Mouse (Mus musculus) mammary gland, adult 2 months (tissue): ENCODE measurements around the gene Hacd2. TPM values are rescaled to one million over a fixed set of nuclear protein-coding genes. Genes with fewer than 3 reads are reported as not detected.

Experiments used
- polyA plus RNA-seq: library from polyadenylated mRNA; depleted of rRNA; stranded (reverse); fragments of >200 nt; gene quantifications from 2 replicates; pipeline ENCODE4 v1.2.3, GENCODE M21; 2012; ENCODE audit warnings: low replicate concordance; rRNA removed

Gene Hacd2
- polyA plus RNA-seq = 50.8 and 104 TPM in 2 replicates

DNA sequence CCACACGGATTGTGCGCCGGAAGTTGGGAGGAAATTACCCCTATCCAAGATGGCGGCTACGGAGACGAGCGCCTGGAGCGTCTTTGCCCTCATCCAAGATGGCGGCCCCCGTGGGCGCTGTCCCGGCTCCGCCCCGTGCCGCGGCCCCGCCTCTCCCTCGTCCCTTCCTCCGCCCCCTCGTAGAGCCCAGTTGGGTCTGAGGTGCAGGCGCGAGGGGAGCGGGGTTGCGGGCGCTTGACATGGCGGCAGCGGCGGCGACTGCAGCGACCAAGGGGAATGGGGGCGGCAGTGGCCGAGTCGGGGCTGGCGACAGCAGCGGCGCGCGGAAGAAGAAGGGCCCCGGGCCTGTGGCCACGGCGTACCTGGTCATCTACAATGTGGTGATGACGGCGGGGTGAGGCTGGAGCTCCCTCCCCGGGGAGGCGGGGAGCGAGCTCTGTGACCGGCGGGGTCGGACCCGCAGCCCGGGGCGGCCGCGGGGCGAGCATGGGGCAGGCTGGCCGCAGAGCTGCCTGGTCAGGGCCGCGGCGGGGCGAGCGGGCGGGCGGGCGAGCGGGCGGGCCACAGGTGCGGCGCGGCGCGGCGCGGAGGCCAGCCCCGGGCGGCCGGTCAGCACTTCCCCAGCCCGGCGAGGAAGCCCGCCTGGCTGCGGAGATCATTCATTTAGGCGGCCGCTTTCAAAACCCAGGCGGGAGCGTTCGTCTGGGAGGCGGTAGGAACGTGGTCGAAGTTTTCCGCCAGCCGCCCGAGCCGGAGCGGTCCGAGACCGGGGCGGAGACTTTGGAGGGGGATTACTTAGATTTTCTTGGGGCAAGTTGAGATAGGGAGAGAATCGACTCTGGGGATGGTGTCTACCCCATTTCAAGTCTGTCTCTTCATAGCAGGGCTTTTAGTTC, at the start of gene Hacd2:
Gene Hacd2 (plus strand): TSS at position 187 of the 896 bp plus-strand sequence.

GRCm38 (mm10) chr16:35154641-35155390, 132.6 kb downstream of the Hacd2 start, which contains the start of gene Adcy5:
Gene Adcy5, plus strand, starts transcription at chr16:35154877.

Other genes starting within 250 kb of the Hacd2 start
- gene Adcy5, start 132.4 kb downstream of the Hacd2 start, polyA plus RNA-seq = 38.9 and 50.3 TPM in 2 replicates